Mouse (Mus musculus): ENCODE measurements around the gene Hmgn3.

GRCm38 (mm10) chr9:83079724-83080123, 66.8 kb downstream of the Hmgn3 start:
- TF ChIP-seq POLR2A (IDR thresholded peaks at IDR 0.05; ENCODE audit: borderline replicate concordance, control insufficient read depth, low read depth, low read length) (no peak), CTCF (IDR thresholded peaks at IDR 0.05; ENCODE audit: control insufficient read depth, insufficient read depth, low read length) (no peak)
